Mouse (Mus musculus) small intestine, adult 2 months (tissue): ENCODE measurements at regions not wholly inside any gene's neighbourhood (a gene's known extent, or its start where the extent isn't known, plus 50 kb on each side); places are given as distances from the start of the nearest gene placed in this dataset.

Experiments
- CTCF ChIP-seq: fragments of 200-500 bp; IDR thresholded peaks from 2 replicates; pipeline ENCODE4 v1.5.1; 2012; ENCODE audit warnings: low read depth, mild to moderate bottlenecking, control low read depth, inconsistent platforms, low read length, moderate library complexity, mixed read lengths; ENCODE audit not compliant: insufficient replicate concordance, insufficient read length; ENCODE audit errors: extremely low read depth
- POLR2A ChIP-seq: fragments of 200-500 bp; IDR thresholded peaks from 2 replicates; pipeline ENCODE4 v1.6.1; 2012; ENCODE audit warnings: low read depth, mild to moderate bottlenecking, control low read depth, inconsistent platforms, low read length, moderate library complexity

GRCm38 (mm10) chr3:144376463-144377402 is 171.7 kb upstream of the Lmo4 start:
- TF ChIP-seq POLR2A (no peak), CTCF (no peak)
